Mouse (Mus musculus) kidney, embryonic 14.5 days (tissue): Measurements from ENCODE around the gene Mbd5. TPM values are rescaled to one million over a fixed set of nuclear protein-coding genes. Genes with fewer than 3 reads are reported as not detected.
"Not testable (repeated sequence)": the region's sequence is repeated elsewhere in the genome, so short reads cannot be mapped to it uniquely, and the experiment has no call there.

Experiments used
- ATAC-seq: fragments of 200-750 bp; cut with Nextera tagmentation; 2 replicates; pipeline ENCODE4 v1.8.0; 2017; ENCODE audit warnings: moderate number of reproducible peaks, mild to moderate bottlenecking, moderate TSS enrichment, moderate library complexity; ENCODE audit not compliant: low FRiP score, low TSS enrichment
- H3K27ac ChIP-seq: fragments of 300-500 bp; sonication (generic); 2 replicates; pipeline ENCODE4 v1.5.1; 2014; ENCODE audit warnings: low read depth, mild to moderate bottlenecking, low read length, moderate library complexity, mixed read lengths
- H3K27me3 ChIP-seq: fragments of 300-500 bp; sonication (generic); 2 replicates; pipeline ENCODE4 v1.6.1; 2014; ENCODE audit warnings: mild to moderate bottlenecking, low read length; ENCODE audit not compliant: control insufficient read depth, insufficient read depth
- H3K36me3 ChIP-seq: fragments of 300-500 bp; sonication (generic); 2 replicates; pipeline ENCODE4 v1.6.1; 2014; ENCODE audit warnings: low read length, mixed read lengths; ENCODE audit not compliant: control insufficient read depth, insufficient read depth
- H3K4me1 ChIP-seq: fragments of 300-500 bp; sonication (generic); 2 replicates; pipeline ENCODE4 v1.6.1; 2014; ENCODE audit warnings: low read length, mixed read lengths; ENCODE audit not compliant: control insufficient read depth, insufficient read depth
- H3K4me2 ChIP-seq: fragments of 300-500 bp; sonication (generic); replicated peaks from 2 replicates; pipeline ENCODE4 v1.6.1; 2014; ENCODE audit warnings: low read depth, mild to moderate bottlenecking, low read length
- H3K4me3 ChIP-seq: fragments of 300-500 bp; sonication (generic); 2 replicates; pipeline ENCODE4 v1.5.1; 2014; ENCODE audit warnings: mild to moderate bottlenecking, low read length
- H3K9ac ChIP-seq: fragments of 300-500 bp; sonication (generic); 2 replicates; pipeline ENCODE4 v1.6.1; 2014; ENCODE audit warnings: low read depth, mild to moderate bottlenecking, low read length, moderate library complexity
- H3K9me3 ChIP-seq: fragments of 300-500 bp; sonication (generic); 2 replicates; pipeline ENCODE4 v1.6.1; 2016; ENCODE audit warnings: low read length; ENCODE audit not compliant: control insufficient read depth
- WGBS: fragments of 180-500 bp; shearing (Covaris S2); extraction: QIAGEN DNeasy Blood & Tissue Kit; methylation state at CpG from one replicate; pipeline ENCODE4 v1.1.7; 2014; 5-methylcytosine and 5-hydroxymethylcytosine counted together
- polyA plus RNA-seq: library from polyadenylated mRNA; unstranded; fragments of >200 nt; fragmentation: Nextera tagmentation; extraction: Ambion mirVana; gene quantifications from 2 replicates; pipeline ENCODE4 v1.2.1, GENCODE M21; 2014

Mbd5 gene
- polyA plus RNA-seq, 1 experiment from 2014 or later = 34.2 TPM

DNA sequence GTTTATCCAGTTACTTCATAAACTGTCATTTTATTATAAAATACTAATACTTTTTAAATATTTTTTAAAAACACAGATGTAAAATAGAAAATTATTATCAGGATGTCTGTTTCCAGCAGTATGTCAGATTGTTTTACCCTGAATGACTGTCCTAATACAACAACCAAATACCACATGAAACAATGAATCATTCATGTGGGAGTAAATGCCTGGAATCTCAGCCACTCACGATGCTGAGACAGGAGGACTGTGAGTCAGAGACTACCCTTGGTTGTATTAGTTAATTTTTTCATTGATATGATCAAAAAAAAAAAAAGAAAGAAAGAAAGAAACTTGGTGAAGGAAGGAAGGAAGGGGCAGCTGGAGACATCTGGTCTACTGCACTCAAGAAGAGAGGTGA, 254.8 kb downstream of the Mbd5 start:
- Histone ChIP-seq H3K4me2 (no peak overlapping the region), H3K27ac (no peak overlapping the region), H3K4me3 (no peak overlapping the region), H3K9me3 (no peaks in the 10 kb centered on the region), H3K27me3 (no peaks in the 10 kb centered on the region), H3K4me1 (no peaks in the 10 kb centered on the region), H3K9ac (no peak overlapping the region), H3K36me3 (no peaks in the 10 kb centered on the region)
- no peak for ATAC-seq
- 66% methylated on average over 1 of the region's 1 CpGs for WGBS

DNA sequence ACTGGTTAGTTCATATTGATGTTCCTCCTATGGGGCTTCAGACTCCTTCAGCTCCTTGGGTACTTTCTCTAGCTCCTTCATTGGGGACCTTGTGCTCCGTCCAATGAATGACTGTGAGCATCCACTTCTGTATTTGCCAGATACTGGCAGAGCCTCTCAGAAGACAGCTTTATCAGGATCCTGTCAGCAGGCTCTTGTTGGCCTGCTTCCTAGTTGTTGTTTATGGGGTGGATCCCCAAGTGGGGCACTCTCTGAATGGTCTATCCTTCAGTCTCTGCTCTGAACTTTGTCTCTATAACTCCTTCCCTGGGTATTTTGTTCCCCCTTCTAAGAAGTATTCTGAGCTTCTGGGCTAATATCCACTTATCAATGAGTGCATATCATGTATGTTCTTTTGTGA, 256.4 kb downstream of the Mbd5 start:
- not testable (repeated sequence) for H3K9ac ChIP-seq, H3K4me3 ChIP-seq, H3K27me3 ChIP-seq, H3K4me1 ChIP-seq, H3K36me3 ChIP-seq, ATAC-seq, H3K27ac ChIP-seq, H3K9me3 ChIP-seq, H3K4me2 ChIP-seq
- WGBS = 100% methylated on average over 1 of the region's 1 CpGs

DNA sequence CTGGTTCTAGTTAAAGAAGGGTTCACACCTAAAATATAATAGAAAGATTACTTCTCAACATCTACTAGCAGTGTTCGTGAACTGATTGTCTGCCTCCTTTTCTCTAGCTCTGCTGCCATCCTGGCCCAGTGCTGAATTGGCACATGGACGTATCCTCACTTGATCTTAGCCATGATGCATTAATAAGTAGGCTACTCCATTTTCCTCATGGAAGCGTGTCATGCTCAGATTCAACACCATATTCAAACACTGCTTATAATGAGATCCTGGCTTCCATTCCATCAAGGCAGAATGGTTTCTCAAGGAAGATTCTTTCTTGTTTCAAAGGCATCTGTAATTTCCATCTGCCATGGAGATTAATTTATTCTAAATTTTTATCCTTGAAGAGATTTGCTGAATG, 260.0 kb downstream of the Mbd5 start:
- Histone ChIP-seq H3K27ac (no peak overlapping the region), H3K9ac (no peak overlapping the region), H3K4me2 (no peak overlapping the region), H3K4me3 (no peak overlapping the region), H3K27me3 (no peaks in the 10 kb centered on the region), H3K36me3 (no peaks in the 10 kb centered on the region), H3K4me1 (no peaks in the 10 kb centered on the region), H3K9me3 (no peaks in the 10 kb centered on the region)
- 96% methylated on average over 3 of the region's 3 CpGs for WGBS
- ATAC-seq = no peak

DNA sequence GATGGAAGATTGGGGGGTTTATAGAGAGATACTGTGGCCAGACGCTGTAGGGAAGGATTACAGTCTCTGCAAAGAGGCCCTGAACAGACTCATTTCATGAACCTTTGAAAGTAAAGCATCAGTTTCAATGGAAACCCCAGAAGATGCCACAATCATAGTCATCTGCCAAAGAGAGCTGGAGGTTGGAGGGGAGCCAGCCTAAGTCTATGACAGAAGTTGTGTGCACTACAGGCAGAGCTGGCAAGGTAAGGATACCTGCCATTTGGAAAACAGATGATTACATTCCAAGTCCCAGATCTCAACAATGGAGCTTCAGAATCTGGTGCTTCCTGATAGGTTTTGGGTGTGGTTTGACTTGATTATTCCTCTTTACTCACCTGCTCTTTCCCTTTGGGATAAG, 261.1 kb downstream of the Mbd5 start:
- Histone ChIP-seq H3K27me3 (no peaks in the 10 kb centered on the region), H3K4me1 (no peaks in the 10 kb centered on the region), H3K9ac (no peak overlapping the region), H3K4me2 (no peak overlapping the region), H3K27ac (no peak overlapping the region), H3K4me3 (no peak overlapping the region), H3K9me3 (no peaks in the 10 kb centered on the region), H3K36me3 (no peaks in the 10 kb centered on the region)
- 88% methylated on average over 1 of the region's 1 CpGs for WGBS
- ATAC-seq = no peak

DNA sequence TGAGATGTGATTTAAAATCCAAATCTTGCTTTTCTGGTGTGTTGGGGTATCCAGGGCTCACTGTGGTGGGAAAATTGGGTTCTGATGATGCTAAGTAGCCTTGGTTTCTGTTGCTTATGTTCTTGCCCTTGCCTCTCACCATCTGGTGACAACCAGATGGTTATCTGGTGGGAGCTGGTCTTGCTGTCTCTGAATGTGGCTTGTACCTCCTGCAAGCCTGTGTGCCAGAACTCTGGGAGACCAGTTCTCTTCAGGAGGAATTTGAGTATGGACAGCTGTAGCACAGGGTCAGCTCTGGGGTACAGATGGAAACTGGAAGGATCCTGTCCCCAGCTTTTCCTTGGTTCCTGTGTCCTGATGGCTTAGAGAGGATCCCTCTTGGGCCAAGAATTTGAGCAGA, 280.4 kb downstream of the Mbd5 start:
- Histone ChIP-seq H3K4me2 (no peak overlapping the region), H3K27ac (no peak overlapping the region), H3K36me3 (no peaks in the 10 kb centered on the region), H3K27me3 (no peaks in the 10 kb centered on the region), H3K4me3 (no peak overlapping the region), H3K9ac (no peak overlapping the region), H3K9me3 (no peaks in the 10 kb centered on the region), H3K4me1 (no peaks in the 10 kb centered on the region)
- ATAC-seq = no peak

DNA sequence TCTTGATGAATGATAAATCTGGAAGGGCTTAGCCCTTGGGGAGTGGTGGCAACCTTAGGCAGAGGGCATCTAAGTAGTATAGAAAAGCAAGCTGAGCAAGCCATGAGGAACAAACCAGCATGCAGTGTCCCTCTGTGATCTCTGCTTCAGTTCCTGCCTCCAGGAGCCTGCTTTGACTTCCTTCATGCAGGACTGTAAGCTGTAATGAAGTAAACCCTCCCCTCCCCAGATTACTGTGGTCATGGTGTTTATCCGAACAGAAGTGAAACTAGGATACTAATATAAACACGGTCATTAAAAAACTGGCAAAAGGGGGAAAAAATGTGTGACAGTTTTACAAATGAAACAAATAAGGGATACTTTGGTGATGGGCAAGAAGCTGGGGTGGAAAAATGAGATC, 284.8 kb downstream of the Mbd5 start:
- Histone ChIP-seq H3K27me3 (no peaks in the 10 kb centered on the region), H3K4me2 (no peak overlapping the region), H3K9ac (no peak overlapping the region), H3K4me1 (no peaks in the 10 kb centered on the region), H3K36me3 (no peaks in the 10 kb centered on the region), H3K27ac (no peak overlapping the region), H3K4me3 (no peak overlapping the region), H3K9me3 (no peaks in the 10 kb centered on the region)
- 77% methylated on average over 2 of the region's 2 CpGs for WGBS
- ATAC-seq = no peak

DNA sequence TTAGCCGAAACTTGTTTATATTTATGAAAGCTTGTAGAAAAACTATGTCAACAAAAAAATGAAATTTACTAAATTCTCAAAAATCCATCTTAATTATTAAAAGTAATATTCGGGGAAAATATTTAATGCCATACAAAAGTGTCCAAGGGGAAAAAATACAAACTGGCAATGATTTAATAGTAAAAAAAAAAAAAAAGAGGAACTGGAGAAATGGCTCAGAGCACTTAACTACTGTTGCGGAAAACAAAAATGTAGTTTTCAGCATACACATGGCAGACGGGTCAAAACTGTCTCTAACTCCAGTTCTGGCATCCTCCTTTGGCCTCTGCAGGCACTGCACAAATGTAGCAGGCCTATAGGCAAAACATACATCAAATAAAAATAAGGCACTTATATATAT, 292.4 kb downstream of the Mbd5 start:
- Histone ChIP-seq H3K27ac (no peak overlapping the region), H3K27me3 (no peaks in the 10 kb centered on the region), H3K4me2 (no peak overlapping the region), H3K9ac (no peak overlapping the region), H3K4me3 (no peak overlapping the region), H3K36me3 (no peaks in the 10 kb centered on the region), H3K9me3 (no peaks in the 10 kb centered on the region), H3K4me1 (no peaks in the 10 kb centered on the region)
- ATAC-seq = no peak
- 89% methylated on average over 4 of the region's 4 CpGs for WGBS

DNA sequence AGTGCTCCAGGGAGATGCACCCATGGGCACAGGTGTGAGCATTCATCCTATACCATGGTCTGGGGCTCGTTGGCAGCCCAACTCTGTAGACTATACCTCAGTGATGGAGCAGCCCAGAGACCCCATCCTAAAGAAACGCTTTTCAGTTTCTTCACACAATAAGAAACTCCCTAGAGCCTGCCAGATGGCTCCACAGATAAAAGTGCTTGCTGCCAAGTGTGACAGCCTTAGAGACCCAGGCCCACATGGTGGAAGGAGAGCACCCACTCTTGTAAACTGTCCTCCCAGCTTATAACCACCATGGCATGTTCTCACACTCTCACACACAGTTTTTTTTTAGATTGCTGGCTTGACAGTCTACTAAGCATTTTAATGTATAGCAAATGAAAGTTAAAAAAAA, 314.8 kb downstream of the Mbd5 start:
- H3K4me2 ChIP-seq = no peak overlapping the region
- no peaks in the 10 kb centered on the region for H3K9me3 ChIP-seq
- no peaks in the 10 kb centered on the region for H3K36me3 ChIP-seq
- no peaks in the 10 kb centered on the region for H3K27me3 ChIP-seq
- H3K9ac ChIP-seq = no peak overlapping the region
- no peak overlapping the region for H3K27ac ChIP-seq
- no peak for ATAC-seq
- no peak overlapping the region for H3K4me3 ChIP-seq
- H3K4me1 ChIP-seq = no peaks in the 10 kb centered on the region
- WGBS = 73% methylated on average over 2 of the region's 2 CpGs

DNA sequence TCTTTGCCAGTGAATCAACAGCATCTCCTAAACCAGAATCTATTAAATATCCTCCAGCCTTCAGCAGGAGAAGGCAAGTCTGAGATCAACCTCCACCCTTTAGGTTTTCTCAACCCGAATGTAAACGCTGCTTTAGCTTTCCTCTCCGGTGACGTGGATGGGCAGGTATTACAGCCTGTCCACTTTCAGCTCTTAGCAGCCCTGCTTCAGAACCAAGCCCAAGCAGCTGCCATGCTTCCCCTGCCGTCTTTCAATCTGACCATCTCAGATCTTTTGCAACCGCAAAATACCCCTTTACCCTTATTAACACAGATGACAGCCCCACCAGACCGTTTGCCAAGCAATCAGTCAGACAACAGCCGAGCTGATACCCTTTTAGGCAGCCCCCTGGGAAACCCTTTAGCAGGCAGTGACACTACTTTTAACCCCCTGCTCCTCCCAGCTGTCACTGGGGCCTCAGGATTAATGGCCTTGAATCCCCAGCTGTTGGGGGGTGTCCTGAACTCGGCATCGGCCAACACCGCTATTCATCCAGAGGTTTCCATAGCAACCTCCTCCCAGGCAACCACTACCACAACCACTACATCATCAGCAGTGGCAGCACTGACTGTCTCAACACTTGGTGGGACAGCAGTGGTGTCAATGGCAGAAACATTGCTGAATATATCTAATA, 323.1 kb downstream of the Mbd5 start:
- H3K9ac ChIP-seq = no peak overlapping the region
- ATAC-seq = 0 out of 2 replicates have a peak, but pooled peaks have one; percentile 16
- H3K36me3 ChIP-seq = no peaks in the 10 kb centered on the region
- H3K27me3 ChIP-seq = no peaks in the 10 kb centered on the region
- no peak overlapping the region for H3K4me2 ChIP-seq
- H3K27ac ChIP-seq = no peak overlapping the region
- no peak overlapping the region for H3K4me3 ChIP-seq
- no peaks in the 10 kb centered on the region for H3K9me3 ChIP-seq
- WGBS = 28% methylated on average over 11 of the region's 11 CpGs
- H3K4me1 ChIP-seq = no peaks in the 10 kb centered on the region
